Mouse (Mus musculus) kidney, postnatal 0 days (tissue): ENCODE data around the gene Cnot11. TPM values are rescaled to one million over a fixed set of nuclear protein-coding genes. Genes with fewer than 3 reads are reported as not detected.

ENCODE experiments used
- ATAC-seq: fragments of 200-750 bp; cut with Nextera tagmentation; replicated peaks from 2 replicates; pipeline ENCODE4 v1.8.0; 2017; ENCODE audit warnings: low read depth, moderate number of reproducible peaks, moderate TSS enrichment, moderate library complexity; ENCODE audit not compliant: low FRiP score
- DNase-seq: peaks from one replicate; pipeline ENCODE4 v3.0.0-alpha.2; 2016; ENCODE audit warnings: low spot score
- H3K27ac ChIP-seq: fragments of 300-500 bp; sonication (generic); 2 replicates; pipeline ENCODE4 v1.5.1; 2014; ENCODE audit warnings: mild to moderate bottlenecking
- H3K27me3 ChIP-seq: fragments of 300-500 bp; sonication (generic); 2 replicates; pipeline ENCODE4 v1.6.1; 2014; ENCODE audit warnings: low read length, mixed read lengths; ENCODE audit not compliant: insufficient read depth
- H3K36me3 ChIP-seq: fragments of 300-500 bp; sonication (generic); 2 replicates; pipeline ENCODE4 v1.6.1; 2014; ENCODE audit warnings: low read length, mixed read lengths; ENCODE audit not compliant: insufficient read depth
- H3K4me1 ChIP-seq: fragments of 300-500 bp; sonication (generic); replicated peaks from 2 replicates; pipeline ENCODE4 v1.6.1; 2014; ENCODE audit warnings: antibody characterized with exemption, low read length, mixed read lengths; ENCODE audit not compliant: insufficient read depth
- H3K4me2 ChIP-seq: fragments of 300-500 bp; sonication (generic); 2 replicates; pipeline ENCODE4 v1.6.1; 2014; ENCODE audit warnings: mild to moderate bottlenecking, low read length, moderate library complexity, mixed read lengths
- H3K4me3 ChIP-seq: fragments of 300-500 bp; sonication (generic); replicated peaks from 2 replicates; pipeline ENCODE4 v1.5.1; 2014; ENCODE audit warnings: low read depth, low read length
- H3K9ac ChIP-seq: fragments of 300-500 bp; sonication (generic); 2 replicates; pipeline ENCODE4 v1.6.1; 2014; ENCODE audit warnings: low read depth, low read length
- H3K9me3 ChIP-seq: fragments of 300-500 bp; sonication (generic); replicated peaks from 2 replicates; pipeline ENCODE4 v1.6.1; 2016; ENCODE audit warnings: low read length, inconsistent platforms, mixed read lengths
- CTCF ChIP-seq: IDR thresholded peaks from 2 replicates; pipeline ENCODE4 v1.5.1; 2016; ENCODE audit warnings: antibody characterized with exemption, low read depth, mild to moderate bottlenecking, moderate library complexity
- WGBS: fragments of 180-500 bp; shearing (Covaris S2); extraction: QIAGEN DNeasy Blood & Tissue Kit; methylation state at CpG from one replicate; pipeline ENCODE4 v1.1.7; 2014; 5-methylcytosine and 5-hydroxymethylcytosine counted together
- polyA plus RNA-seq: library from polyadenylated mRNA; unstranded; fragments of >200 nt; fragmentation: Nextera tagmentation; extraction: Ambion mirVana; gene quantifications from 2 replicates; pipeline ENCODE4 v1.2.1, GENCODE M21; 2015

The Cnot11 gene
- polyA plus RNA-seq, 1 experiment from 2014 or later: 18.6 TPM

DNA sequence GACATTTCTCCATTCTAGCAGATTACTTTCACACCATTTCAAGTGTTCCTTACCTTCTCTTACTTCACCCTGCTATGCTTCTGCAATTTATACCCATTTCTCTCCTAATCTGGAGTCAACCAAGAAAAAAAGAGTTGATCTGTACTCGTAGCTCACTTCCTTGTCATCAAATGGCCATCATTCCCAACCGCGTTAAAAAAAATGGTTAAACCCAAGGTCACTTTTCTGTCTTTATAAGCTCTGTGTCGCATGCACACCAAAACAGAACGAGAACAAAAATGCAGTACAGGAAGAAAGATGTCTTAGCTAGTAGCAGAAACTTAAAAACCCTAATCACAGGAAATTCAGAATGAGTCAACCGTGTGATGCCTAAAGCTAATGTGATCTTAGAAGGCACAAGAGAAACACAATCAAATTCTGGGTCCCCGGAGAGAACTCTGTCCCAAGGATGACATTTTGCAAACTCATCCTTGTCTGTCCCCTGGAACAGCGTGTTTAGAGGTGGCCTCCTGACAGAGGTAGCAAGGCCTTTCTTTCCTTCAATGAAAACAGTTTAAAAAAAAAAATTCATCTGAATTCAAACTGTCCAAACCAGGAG lies 41.1 kb downstream of the Cnot11 start:
- H3K4me1 ChIP-seq: peaks cover 15% of the 10 kb centered on the region
- WGBS: 8% methylated on average over 8 of the region's 8 CpGs
- peak overlapping the region; percentile 95 for H3K4me3 ChIP-seq
- ATAC-seq (no peak), DNase-seq (peak; percentile 18)
- peak overlapping the region; percentile 99 for H3K27ac ChIP-seq
- no peaks in the 10 kb centered on the region for H3K27me3 ChIP-seq
- no peaks in the 10 kb centered on the region for H3K9me3 ChIP-seq
- H3K9ac ChIP-seq: peak overlapping the region; percentile 96
- H3K4me2 ChIP-seq: peak overlapping the region; percentile 94
- no peaks in the 10 kb centered on the region for H3K36me3 ChIP-seq
- TF ChIP-seq CTCF: no peak

- DNase-seq: peak; percentile 63
- Histone ChIP-seq H3K27ac (peak overlapping the region; percentile 99), H3K9me3 (no peaks in the 10 kb centered on the region), H3K9ac (peak overlapping the region; percentile 96), H3K27me3 (no peaks in the 10 kb centered on the region), H3K4me2 (peak overlapping the region; percentile 94), H3K36me3 (no peaks in the 10 kb centered on the region), H3K4me3 (peak overlapping the region; percentile 95), H3K4me1 (peaks cover 9% of the 10 kb centered on the region; the same call in 1 of the 2 replicates)
- peak; percentile 72 for ATAC-seq
- TF ChIP-seq CTCF: no peak
- under 1% methylated on average over 86 of the region's 88 CpGs for WGBS
These were observed 41.8 kb downstream of the Cnot11 start for GRCm38 (mm10) chr1:39576431-39577243.

GRCm38 (mm10) chr1:39577253-39577705 lies 42.5 kb downstream of the Cnot11 start, which contains the start of gene Rnf149:
TSS of gene Rnf149 (minus strand) at chr1:39577405.
- DNase-seq (peak; percentile 96), ATAC-seq (peak; percentile 96)
- H3K27me3 ChIP-seq: no peaks in the 10 kb centered on the region
- H3K9me3 ChIP-seq: no peaks in the 10 kb centered on the region
- H3K4me2 ChIP-seq: peak within 1 kb of the TSS; percentile 94
- no peak for TF ChIP-seq CTCF
- H3K4me3 ChIP-seq: peak within 1 kb of the TSS; percentile 95
- peaks cover 7% of the 10 kb centered on the region; the same call in 1 of the 2 replicates for H3K4me1 ChIP-seq
- under 1% methylated on average over 48 of the region's 49 CpGs for WGBS
- peak within 1 kb of the TSS; percentile 96 for H3K9ac ChIP-seq
- peak within 1 kb of the TSS; percentile 99 for H3K27ac ChIP-seq
- no peaks in the 10 kb centered on the region for H3K36me3 ChIP-seq

GRCm38 (mm10) chr1:39578446-39578845 lies 43.7 kb downstream of the Cnot11 start:
- Histone ChIP-seq H3K27me3 (no peaks in the 10 kb centered on the region), H3K4me3 (no peak overlapping the region), H3K4me1 (peaks cover 7% of the 10 kb centered on the region; the same call in 1 of the 2 replicates), H3K27ac (no peak overlapping the region), H3K4me2 (no peak overlapping the region), H3K9ac (no peak overlapping the region), H3K36me3 (no peaks in the 10 kb centered on the region), H3K9me3 (no peaks in the 10 kb centered on the region)
- ATAC-seq (no peak), DNase-seq (no peak)
- WGBS: 87% methylated on average over 5 of the region's 5 CpGs
- TF ChIP-seq CTCF: no peak

GRCm38 (mm10) chr1:39579139-39579538 lies 44.3 kb downstream of the Cnot11 start:
- WGBS: 79% methylated on average over 6 of the region's 6 CpGs
- Histone ChIP-seq H3K27me3 (no peaks in the 10 kb centered on the region), H3K36me3 (no peaks in the 10 kb centered on the region), H3K9ac (no peak overlapping the region), H3K4me3 (no peak overlapping the region), H3K4me1 (peaks cover 7% of the 10 kb centered on the region; the same call in 1 of the 2 replicates), H3K27ac (no peak overlapping the region), H3K4me2 (no peak overlapping the region), H3K9me3 (no peaks in the 10 kb centered on the region)
- ATAC-seq (no peak), DNase-seq (no peak)
- no peak for TF ChIP-seq CTCF

DNA sequence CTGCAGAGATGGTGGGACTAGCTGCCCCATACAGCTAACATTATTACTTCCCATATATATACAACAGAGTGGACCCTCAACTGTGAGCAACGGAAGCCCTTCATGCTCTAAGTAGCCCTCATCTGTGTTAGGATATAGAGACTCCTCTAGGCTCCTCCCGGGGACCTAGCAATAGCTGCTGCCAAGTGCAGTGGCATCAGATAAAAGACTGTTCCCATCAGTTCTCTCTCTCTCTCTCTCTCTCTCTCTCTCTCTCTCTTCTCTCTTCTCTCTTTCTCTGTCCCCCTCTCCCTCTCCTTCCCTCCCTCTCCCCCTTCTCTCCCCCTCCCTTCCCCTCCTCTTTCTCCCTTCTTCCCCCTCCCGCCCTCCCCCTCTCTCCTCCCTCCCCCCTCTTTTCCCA lies 46.4 kb downstream of the Cnot11 start:
- Histone ChIP-seq H3K9ac (no peak overlapping the region), H3K27me3 (no peaks in the 10 kb centered on the region), H3K4me3 (no peak overlapping the region), H3K4me2 (no peak overlapping the region), H3K4me1 (peaks cover 3% of the 10 kb centered on the region; the same call in 1 of the 2 replicates), H3K27ac (no peak overlapping the region), H3K36me3 (no peaks in the 10 kb centered on the region), H3K9me3 (no peaks in the 10 kb centered on the region)
- 69% methylated on average over 2 of the region's 3 CpGs for WGBS
- DNase-seq: no peak
- no peak for ATAC-seq
- TF ChIP-seq CTCF: no peak
